Mouse (Mus musculus) testis, adult 2 months (tissue): ENCODE results near the gene 4930447C04Rik. TPM values are rescaled to one million over a fixed set of nuclear protein-coding genes. Genes with fewer than 3 reads are reported as not detected.

Source experiments
- H3K27ac ChIP-seq: fragments of 200-500 bp; 2 replicates; pipeline ENCODE4 v1.5.1; 2012; ENCODE audit warnings: low read depth, low read length; ENCODE audit not compliant: control insufficient read depth, insufficient read depth
- H3K27me3 ChIP-seq: fragments of 200-500 bp; 2 replicates; pipeline ENCODE4 v1.6.1; 2012; ENCODE audit warnings: mild to moderate bottlenecking, low read length, moderate library complexity; ENCODE audit not compliant: control insufficient read depth, insufficient read depth
- H3K36me3 ChIP-seq: fragments of 200-500 bp; 2 replicates; pipeline ENCODE4 v1.6.1; 2012; ENCODE audit warnings: mild to moderate bottlenecking, low read length; ENCODE audit not compliant: control insufficient read depth, insufficient read depth
- H3K4me1 ChIP-seq: fragments of 200-500 bp; 2 replicates; pipeline ENCODE4 v1.6.1; 2012; ENCODE audit warnings: low read length; ENCODE audit not compliant: control insufficient read depth, insufficient read depth
- H3K4me3 ChIP-seq: fragments of 200-500 bp; 2 replicates; pipeline ENCODE4 v1.5.1; 2012; ENCODE audit warnings: low read depth, mild to moderate bottlenecking, low read length, moderate library complexity, mixed read lengths; ENCODE audit not compliant: control insufficient read depth
- CTCF ChIP-seq: fragments of 200-500 bp; IDR thresholded peaks from 2 replicates; pipeline ENCODE4 v1.5.1; 2012; ENCODE audit warnings: low read depth, mild to moderate bottlenecking, inconsistent platforms, low read length, moderate library complexity; ENCODE audit not compliant: control insufficient read depth, insufficient read depth, insufficient replicate concordance
- POLR2A ChIP-seq: fragments of 200-500 bp; IDR thresholded peaks from 2 replicates; pipeline ENCODE4 v1.6.1; 2012; ENCODE audit warnings: low read depth, mild to moderate bottlenecking, inconsistent platforms, low read length, moderate library complexity; ENCODE audit not compliant: control insufficient read depth
- polyA plus RNA-seq: library from polyadenylated mRNA; depleted of rRNA; stranded (reverse); fragments of >200 nt; gene quantifications from 2 replicates; pipeline ENCODE4 v1.2.3, GENCODE M21; 2012

The 4930447C04Rik gene
- polyA plus RNA-seq, 1 experiment = 5.3 TPM

- H3K4me3 ChIP-seq = no peak overlapping the region
- H3K4me1 ChIP-seq = peaks cover 11% of the 10 kb centered on the region
- no peak for TF ChIP-seq CTCF
- no peak for TF ChIP-seq POLR2A
- H3K27me3 ChIP-seq = no peaks in the 10 kb centered on the region
- H3K36me3 ChIP-seq = no peaks in the 10 kb centered on the region
- H3K27ac ChIP-seq = no peak overlapping the region
Measured at GRCm38 (mm10) chr12:72847725-72848124, 92.8 kb downstream of the 4930447C04Rik start.

GRCm38 (mm10) chr12:72845946-72846345 is 94.6 kb downstream of the 4930447C04Rik start:
- H3K4me1 ChIP-seq = peaks cover 14% of the 10 kb centered on the region
- H3K4me3 ChIP-seq = no peak overlapping the region
- H3K27ac ChIP-seq = no peak overlapping the region
- TF ChIP-seq POLR2A (no peak), CTCF (no peak)
- H3K27me3 ChIP-seq = no peaks in the 10 kb centered on the region
- no peaks in the 10 kb centered on the region for H3K36me3 ChIP-seq

GRCm38 (mm10) chr12:72843973-72844620 is 96.5 kb downstream of the 4930447C04Rik start:
- H3K27me3 ChIP-seq = no peaks in the 10 kb centered on the region
- TF ChIP-seq POLR2A (peak; percentile 45; the same call in 1 of the 2 replicates), CTCF (no peak)
- peak overlapping the region; percentile 59 for H3K27ac ChIP-seq
- H3K36me3 ChIP-seq = no peaks in the 10 kb centered on the region
- H3K4me3 ChIP-seq = peak overlapping the region; percentile 69
- peaks cover 14% of the 10 kb centered on the region for H3K4me1 ChIP-seq

- peak overlapping the region; percentile 59; the same call in 1 of the 2 replicates for H3K27ac ChIP-seq
- no peaks in the 10 kb centered on the region for H3K27me3 ChIP-seq
- TF ChIP-seq POLR2A (no peak), CTCF (no peak)
- H3K36me3 ChIP-seq = no peaks in the 10 kb centered on the region
- H3K4me3 ChIP-seq = peak overlapping the region; percentile 69; the same call in 1 of the 2 replicates
- H3K4me1 ChIP-seq = peaks cover 14% of the 10 kb centered on the region
Measured at GRCm38 (mm10) chr12:72843555-72843954, 97.0 kb downstream of the 4930447C04Rik start.

- H3K27ac ChIP-seq = no peak overlapping the region
- H3K36me3 ChIP-seq = no peaks in the 10 kb centered on the region
- TF ChIP-seq CTCF (peak; percentile 17; the same call in 1 of the 2 replicates), POLR2A (no peak)
- no peaks in the 10 kb centered on the region for H3K27me3 ChIP-seq
- H3K4me3 ChIP-seq = no peak overlapping the region
- H3K4me1 ChIP-seq = peaks cover 14% of the 10 kb centered on the region
Measured at GRCm38 (mm10) chr12:72843135-72843534, 97.4 kb downstream of the 4930447C04Rik start.

- peaks cover 14% of the 10 kb centered on the region for H3K4me1 ChIP-seq
- TF ChIP-seq CTCF = no peak
- no peak overlapping the region for H3K4me3 ChIP-seq
- no peaks in the 10 kb centered on the region for H3K36me3 ChIP-seq
- H3K27ac ChIP-seq = no peak overlapping the region
- no peaks in the 10 kb centered on the region for H3K27me3 ChIP-seq
Measured at GRCm38 (mm10) chr12:72841500-72841899, 99.1 kb downstream of the 4930447C04Rik start.

- H3K4me1 ChIP-seq = peaks cover under 1% of the 10 kb centered on the region
- H3K4me3 ChIP-seq = no peak overlapping the region
- no peak overlapping the region for H3K27ac ChIP-seq
- no peaks in the 10 kb centered on the region for H3K36me3 ChIP-seq
- H3K27me3 ChIP-seq = no peaks in the 10 kb centered on the region
- no peak for TF ChIP-seq POLR2A
- no peak for TF ChIP-seq CTCF
Measured at GRCm38 (mm10) chr12:72837302-72837701, 103.3 kb downstream of the 4930447C04Rik start.
